Mouse (Mus musculus): ENCODE measurements around the gene Plekhg6. TPM values are rescaled to one million over a fixed set of nuclear protein-coding genes. Genes with fewer than 3 reads are reported as not detected.

Gene Plekhg6
- polyA plus RNA-seq, 1 experiment: not detected

DNA sequence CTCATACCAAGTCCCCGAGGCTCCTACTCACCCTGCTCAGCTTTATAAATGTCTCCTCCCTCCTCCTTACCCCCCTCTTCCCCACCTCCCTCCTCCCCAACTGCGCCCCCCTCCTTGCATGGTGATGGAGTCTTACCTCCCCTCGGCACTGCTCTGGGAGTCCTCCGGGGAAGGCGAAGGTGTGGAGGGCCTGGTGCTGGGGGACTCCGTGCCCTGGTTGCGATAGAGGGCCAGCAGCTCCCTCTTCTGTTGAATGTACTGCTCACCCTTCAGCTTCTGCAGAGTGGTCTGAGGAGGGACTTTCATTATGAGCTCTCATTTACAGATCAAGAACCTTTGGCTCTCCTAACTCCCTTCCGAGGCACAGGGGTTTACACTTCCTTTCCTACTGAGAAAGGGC, 16.1 kb downstream of the Plekhg6 start:
- no peak for TF ChIP-seq GATA1 (IDR thresholded peaks at IDR 0.05; ENCODE audit: low read length)

DNA sequence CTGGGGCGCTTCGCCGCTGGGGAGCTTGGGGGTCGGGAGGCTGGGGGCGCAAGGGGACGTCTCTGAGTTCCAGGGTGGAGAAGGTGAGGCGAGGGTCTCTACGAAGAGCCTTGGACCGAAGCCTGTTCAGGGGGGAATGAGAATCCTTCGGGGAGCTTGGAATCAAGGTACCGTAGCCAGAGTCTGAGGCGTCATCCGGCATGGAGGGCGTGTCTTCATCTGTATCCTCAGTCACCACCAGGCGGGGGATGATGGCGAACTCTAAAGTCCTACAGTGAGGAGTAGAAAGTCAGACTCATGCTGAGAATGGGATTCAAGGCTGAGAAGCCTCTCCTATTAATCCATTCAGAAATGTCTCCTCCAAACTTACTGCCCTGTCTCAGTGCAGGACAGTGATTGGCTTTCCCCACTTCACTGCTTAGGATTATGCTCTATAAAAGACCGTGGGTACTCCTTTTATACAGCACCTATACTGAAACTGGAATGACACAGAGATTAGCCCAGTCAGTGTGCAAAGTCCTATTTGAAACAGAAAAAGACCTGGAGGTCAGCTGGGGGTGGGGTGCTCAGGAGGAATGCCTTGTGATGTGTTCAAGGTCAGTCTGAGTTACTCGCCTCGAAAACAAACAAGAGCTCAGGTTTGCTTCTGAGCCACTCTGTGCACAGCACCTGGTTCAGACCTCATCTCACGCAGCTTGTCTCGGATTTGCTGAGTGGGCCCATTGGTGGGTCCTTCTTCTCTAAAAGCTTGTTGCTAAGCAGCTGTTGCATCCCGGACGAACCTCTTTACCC, 16.9 kb downstream of the Plekhg6 start:
- TF ChIP-seq GATA1 (IDR thresholded peaks at IDR 0.05; ENCODE audit: low read length): no peak

DNA sequence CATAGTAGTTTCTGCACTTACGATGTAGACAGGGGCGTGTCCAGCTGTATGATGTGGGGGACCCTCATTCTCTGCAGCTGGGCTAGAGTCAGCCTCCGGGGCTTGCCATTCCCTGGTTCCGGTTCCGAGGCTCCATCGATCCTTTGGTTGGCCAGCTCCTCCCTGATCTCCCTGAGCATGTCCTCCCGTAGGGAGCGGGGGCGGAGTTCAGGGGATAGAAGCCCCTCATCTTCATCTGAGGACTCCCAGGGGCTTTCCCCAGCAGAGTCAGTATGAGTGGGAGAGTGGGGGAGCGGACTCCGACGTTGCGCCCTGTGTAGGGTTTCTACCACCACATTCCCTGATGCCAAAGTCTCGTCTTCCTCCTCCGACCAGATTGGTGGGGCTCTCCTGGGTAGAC, 17.6 kb downstream of the Plekhg6 start:
- TF ChIP-seq GATA1 (IDR thresholded peaks at IDR 0.05; ENCODE audit: low read length): no peak

DNA sequence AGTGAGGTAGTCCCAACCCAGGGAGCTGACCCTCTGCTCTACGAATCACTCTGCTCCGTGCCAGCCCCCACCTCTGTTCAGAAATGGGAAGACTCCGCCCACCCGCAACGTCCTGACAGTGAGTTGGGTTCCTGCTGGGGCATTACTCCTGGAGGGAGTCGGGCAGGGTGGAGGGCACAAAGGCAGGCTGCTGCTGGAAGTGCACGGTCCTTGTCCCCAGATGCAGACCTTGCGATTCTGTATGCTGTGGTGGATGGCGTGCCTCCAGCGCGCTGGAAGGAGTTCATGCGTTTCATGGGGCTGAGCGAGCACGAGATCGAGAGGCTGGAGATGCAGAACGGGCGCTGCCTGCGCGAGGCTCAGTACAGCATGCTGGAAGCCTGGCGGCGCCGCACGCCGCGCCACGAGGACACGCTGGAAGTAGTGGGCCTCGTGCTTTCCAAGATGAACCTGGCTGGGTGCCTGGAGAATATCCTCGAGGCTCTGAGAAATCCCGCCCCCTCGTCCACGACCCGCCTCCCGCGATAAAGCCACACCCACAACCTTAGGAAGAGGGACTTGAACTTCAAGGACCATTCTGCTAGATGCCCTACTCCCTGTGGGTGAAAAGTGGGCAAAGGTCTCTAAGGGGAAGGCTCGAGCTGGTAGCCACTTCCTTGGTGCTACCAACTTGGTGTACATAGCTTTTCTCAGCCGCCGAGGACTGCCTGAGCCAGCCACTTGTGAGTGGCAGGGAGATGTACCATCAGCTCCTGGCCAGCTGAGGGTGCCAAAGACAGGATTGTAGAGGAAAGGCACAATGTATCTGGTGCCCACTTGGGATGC, 18.9 kb downstream of the Plekhg6 start:
- no peak for TF ChIP-seq GATA1 (IDR thresholded peaks at IDR 0.05; ENCODE audit: low read length)

DNA sequence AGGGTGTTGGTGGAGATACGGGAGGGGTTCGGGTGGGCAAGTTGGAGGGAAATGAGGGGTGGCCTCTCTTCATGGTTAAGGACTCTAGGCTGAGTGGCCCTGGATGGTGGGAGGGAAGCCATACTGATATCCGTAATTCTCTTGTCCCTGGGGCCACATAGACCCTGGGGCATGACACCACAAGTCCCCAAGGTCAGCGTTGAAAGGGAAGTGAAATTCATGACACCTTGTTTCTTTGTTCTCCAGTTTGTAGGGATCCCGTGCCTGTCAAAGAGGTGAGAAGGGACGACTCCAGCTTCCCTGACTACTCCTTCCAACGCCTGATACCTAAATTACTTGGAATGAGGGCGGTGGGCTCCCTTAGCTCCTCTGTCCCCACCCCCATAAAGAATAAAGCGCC, 19.7 kb downstream of the Plekhg6 start:
- TF ChIP-seq GATA1 (IDR thresholded peaks at IDR 0.05; ENCODE audit: low read length): no peak

DNA sequence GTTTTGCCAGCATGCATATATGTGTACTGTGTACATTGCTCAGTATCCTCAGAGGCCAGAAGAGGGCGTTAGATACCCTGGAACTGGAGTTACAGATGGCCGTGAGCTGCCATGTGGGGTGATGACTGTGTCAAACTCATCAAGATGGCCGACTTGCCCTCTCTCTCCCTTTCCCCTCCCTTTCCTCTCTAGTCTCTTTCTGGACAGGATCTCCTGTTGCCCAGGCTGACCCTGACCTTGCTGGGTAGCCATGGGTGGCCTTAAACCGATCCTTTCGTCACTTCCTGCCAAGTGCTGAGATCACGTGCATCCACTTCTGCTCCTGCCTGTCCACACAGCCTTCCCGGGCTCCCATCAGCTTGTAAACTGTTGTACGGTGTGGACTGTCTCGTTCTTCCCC, 20.6 kb downstream of the Plekhg6 start:
- TF ChIP-seq GATA1 (IDR thresholded peaks at IDR 0.05; ENCODE audit: low read length): no peak

DNA sequence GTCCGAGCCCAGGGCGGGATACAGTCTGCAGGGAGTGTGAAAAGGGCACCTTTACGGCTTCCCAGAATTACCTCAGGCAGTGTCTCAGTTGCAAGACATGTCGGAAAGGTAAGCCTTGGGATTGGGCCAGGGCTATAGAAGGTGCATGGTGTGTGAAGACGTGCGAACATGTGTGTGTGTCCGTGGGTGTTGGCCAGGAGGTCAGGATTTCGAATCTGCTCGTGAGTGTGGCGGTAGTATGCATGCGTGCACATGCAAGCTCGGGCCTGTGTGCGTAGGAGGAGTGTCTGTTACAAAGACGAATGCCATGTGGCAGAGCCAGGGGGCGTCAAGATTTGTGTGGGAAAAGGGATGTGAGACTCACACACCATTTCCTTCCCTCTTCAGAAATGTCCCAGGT, 23.3 kb downstream of the Plekhg6 start:
- no peak for TF ChIP-seq GATA1 (IDR thresholded peaks at IDR 0.05; ENCODE audit: low read length)

DNA sequence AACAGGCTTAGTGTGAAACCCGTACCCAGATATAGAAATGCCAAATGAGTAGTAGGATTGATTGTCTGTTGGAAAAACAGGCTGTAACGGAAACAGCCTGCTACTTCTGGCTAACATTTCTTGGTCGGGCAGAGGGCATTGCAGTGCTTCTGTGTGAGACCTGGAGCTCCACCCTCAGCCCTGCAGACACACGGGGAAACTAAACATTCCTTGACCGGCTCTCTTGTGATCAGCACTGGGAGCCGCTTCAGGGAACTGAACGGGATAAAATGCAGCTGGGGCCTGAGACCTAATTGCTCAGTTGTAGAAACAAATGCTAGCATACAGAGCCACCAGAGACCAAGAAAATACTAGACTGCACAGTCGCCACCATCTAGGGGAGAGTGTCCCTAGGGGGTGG, 24.3 kb downstream of the Plekhg6 start:
- no peak for TF ChIP-seq GATA1 (IDR thresholded peaks at IDR 0.05; ENCODE audit: low read length)

DNA sequence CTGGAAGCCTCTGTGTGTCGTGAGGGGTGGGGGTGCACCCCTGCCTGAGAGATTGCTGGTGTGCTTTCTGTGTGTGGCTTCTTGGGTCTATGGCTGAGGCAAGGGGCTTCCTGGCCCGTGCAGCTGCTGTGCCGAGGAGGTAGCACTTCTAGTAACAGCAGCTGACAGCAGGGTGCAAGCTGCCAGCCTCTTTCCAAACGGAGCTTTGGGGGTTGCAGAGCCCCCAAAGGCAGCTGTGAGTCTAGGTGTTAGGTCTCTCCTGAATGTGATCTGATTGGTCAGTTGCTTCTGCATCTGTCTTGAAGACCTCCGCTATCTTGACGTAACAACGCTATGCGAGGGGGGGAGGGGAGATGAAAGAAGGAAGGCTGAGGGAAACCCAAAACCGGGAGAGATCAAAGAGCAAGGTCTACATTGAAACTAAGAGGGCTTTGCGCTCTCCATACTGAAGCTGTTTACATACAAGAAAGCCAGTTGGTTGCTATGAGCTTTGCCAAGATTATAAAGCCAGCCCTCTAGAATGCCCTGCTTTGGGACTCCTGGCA, 25.3 kb downstream of the Plekhg6 start:
- TF ChIP-seq GATA1 (IDR thresholded peaks at IDR 0.05; ENCODE audit: low read length): no peak

DNA sequence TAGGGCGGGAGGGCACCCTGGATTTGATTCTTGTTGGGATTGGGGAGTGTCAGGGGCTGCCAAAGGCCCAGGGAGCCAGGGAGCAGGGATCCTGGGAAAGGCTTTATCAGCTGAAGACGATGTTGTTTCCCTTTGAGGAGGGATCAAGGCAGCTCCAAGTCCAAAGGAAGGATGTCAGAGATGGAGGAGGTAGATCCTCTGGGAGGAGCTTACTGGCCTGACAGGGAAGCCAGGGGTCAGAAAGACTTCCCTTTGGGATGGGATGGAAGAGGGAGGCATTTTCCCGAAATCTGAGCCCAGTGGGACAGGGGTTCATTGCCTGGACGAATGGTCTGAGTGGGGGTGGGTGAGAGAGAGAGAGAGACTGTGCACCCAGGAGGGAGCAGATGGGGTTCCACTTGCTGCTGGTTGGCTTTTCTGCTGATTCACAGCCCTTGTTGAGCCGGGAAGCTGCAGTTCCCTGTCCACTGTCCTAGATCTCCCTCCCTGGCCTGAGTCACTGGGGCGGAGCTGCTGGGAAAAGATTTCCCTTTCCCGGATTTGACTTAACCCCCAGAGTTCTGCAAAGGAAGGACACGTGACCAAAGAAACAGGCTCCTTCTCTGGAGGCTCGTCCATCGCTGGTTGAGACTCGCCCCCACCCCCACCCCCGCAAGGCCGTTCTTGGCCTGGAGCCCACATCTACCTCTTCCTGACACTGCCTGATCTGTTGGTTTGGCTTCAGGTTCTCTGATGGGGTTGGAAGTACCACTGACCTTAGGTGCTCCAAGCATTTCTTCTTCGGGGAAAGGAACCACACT, 26.0 kb downstream of the Plekhg6 start:
- TF ChIP-seq GATA1 (IDR thresholded peaks at IDR 0.05; ENCODE audit: low read length): no peak

DNA sequence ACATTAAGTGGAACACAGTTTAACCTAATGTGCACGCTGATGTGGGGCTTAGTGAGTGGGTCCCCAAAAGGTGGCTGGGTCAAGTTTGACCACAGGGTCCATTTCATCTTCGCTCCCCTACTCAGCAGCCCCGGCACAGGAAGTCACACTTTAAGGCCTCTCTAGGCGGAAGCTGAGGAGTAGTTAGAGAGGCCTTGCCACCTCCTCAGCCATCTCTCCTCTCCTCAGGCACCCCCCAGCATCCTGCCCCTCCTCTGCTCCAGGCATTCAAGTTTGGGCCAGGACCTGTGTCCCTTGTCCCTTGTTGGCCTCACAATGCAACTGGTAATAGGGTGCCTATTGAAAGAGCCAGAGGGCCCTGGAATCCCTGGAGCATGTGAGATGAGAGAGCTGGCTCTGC, 26.9 kb downstream of the Plekhg6 start:
- TF ChIP-seq GATA1 (IDR thresholded peaks at IDR 0.05; ENCODE audit: low read length): no peak

DNA sequence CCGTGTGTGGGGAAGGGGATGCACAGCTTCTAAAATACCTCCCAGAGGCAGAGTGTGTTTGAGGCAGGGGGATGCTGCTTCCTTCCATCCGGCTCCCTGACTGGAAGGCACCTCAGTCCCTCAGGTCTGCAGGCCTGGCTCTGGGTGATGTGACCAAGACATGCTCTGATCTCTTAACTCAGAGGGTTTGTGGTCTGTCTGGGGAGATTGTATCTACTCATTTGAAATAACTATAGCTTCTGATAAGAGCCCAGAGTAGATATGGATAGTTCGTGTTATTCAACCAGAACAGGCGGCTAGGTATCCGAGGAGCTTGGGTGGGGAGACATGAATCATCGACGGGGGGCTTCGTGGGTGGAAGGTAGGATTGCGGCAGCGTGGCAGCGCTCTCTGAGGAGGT, 27.4 kb downstream of the Plekhg6 start:
- TF ChIP-seq GATA1 (IDR thresholded peaks at IDR 0.05; ENCODE audit: low read length): no peak

DNA sequence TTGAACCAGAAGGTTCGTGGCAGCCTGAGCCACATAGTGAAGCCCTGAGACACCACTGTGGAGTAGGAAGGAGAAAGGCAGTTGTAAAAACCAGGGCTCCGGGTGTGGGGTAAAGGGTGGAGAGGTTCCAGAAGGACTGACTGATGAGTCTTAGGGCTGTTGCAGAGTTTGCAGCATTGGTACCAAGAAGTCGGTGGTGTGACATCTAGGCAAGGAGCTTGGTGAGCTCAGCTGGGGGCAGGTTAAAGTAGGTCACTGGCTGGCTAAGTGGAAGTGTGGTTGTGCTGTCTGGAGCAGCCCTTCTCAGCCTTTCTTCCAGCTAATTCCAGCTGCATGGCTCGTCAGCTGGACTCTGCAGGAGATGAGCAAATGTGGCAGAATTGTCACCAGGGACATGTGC, 27.8 kb downstream of the Plekhg6 start:
- TF ChIP-seq GATA1 (IDR thresholded peaks at IDR 0.05; ENCODE audit: low read length): no peak

DNA sequence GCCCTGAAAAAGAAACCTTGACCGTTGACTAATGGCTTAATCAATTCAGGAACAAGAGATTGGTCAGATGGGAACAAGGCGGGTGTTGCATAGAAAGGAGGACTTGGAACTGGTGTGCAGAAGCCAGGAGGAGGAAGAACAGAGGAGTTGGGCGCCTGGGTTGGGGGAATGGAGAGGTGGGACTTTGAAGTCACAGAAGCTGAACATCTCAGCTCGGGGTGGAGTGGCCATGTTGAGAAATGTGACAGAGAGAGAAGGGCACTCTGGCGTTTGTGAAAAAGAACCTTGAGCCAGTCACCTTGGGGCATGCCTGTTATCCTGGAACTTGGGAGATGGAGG, 28.6 kb downstream of the Plekhg6 start:
- TF ChIP-seq GATA1 (IDR thresholded peaks at IDR 0.05; ENCODE audit: low read length): no peak

DNA sequence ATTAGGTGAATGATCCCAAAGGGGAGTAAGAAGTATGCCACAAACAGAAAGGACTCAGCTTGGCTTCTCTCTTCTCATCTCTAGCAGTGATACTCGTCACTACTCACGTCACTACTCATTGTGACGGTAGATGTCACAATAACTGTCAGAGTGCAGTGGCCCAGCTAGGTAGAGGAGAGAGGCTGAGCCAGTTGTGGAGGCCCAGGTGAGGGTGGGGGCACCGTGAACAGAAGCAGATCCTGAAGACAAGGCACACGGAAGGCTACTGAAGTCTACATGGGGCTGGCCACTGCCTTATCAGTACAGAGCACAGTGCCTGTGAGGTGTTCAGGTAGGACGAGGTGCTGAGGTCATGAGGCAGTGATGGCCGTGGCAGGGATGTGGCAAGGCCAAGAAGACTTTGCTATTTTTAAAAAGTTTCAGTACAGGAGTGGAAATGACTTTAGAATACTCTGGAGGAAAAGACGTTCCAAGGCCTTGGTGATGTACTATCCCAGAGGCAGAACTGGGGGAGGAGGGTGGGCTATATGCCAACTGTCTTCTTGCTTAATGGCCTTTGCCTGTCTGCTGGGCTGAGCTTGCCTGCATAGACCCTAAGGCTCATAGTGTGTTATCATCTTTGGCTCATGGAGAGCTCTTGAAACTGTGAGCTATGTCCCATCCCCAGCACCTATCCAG, 29.1 kb downstream of the Plekhg6 start:
- no peak for TF ChIP-seq GATA1 (IDR thresholded peaks at IDR 0.05; ENCODE audit: low read length)
